Mouse (Mus musculus) frontal cortex, postnatal 10 days (tissue): ENCODE results near the gene Gm20835.
"Not testable (repeated sequence)": the region's sequence is repeated elsewhere in the genome, so short reads cannot be mapped to it uniquely, and the experiment has no call there.

ENCODE experiments used
- DNase-seq, 2 experiments: peaks; one replicate each; pipeline ENCODE4 v3.0.0; 2022; ENCODE audit warnings: low spot score in 2 of 2, mixed read lengths in 1 of 2

The Gm20835 gene

DNA sequence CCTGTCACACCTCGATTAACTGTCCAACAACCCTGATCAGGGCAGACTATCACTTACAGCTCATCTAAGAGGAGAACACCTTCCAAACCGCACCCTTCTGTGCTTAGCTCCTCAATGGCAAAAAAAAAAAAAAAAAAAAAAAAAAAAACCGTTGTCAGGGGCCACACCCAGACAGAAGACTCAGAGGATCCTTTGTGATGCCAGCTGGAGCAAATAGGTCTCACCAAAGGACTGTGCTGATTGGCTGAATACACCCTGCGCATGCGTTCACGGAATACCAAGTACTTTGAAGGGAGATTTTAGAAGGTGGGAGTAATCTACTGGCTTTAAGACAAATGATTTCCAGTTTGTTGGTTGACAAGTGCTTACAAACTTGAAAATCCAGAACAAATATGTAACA lies at the start of gene Gm20835:
TSS of gene Gm20835 (minus strand) at position 101 of the 400 bp plus-strand sequence.
- DNase-seq = not testable (repeated sequence)
